Mouse (Mus musculus) ES-E14 (cell line): Measurements from ENCODE around the gene Atxn10.

Experiments used
- CHD2 ChIP-seq: IDR thresholded peaks from 2 replicates; pipeline ENCODE4 v1.6.1; 2014; ENCODE audit warnings: mild to moderate bottlenecking, low read depth, low read length, inconsistent platforms
- HCFC1 ChIP-seq: IDR thresholded peaks from 2 replicates; pipeline ENCODE4 v1.6.1; 2012; ENCODE audit warnings: low read length, inconsistent platforms, borderline replicate concordance; ENCODE audit not compliant: insufficient read depth
- MAFK ChIP-seq: IDR thresholded peaks from 2 replicates; pipeline ENCODE4 v1.6.1; 2014; ENCODE audit warnings: mild to moderate bottlenecking, low read depth, low read length, inconsistent platforms; ENCODE audit not compliant: insufficient read depth
- ZNF384 ChIP-seq: IDR thresholded peaks from 2 replicates; pipeline ENCODE4 v1.6.1; 2012; ENCODE audit warnings: low read depth, low read length, inconsistent platforms

DNA sequence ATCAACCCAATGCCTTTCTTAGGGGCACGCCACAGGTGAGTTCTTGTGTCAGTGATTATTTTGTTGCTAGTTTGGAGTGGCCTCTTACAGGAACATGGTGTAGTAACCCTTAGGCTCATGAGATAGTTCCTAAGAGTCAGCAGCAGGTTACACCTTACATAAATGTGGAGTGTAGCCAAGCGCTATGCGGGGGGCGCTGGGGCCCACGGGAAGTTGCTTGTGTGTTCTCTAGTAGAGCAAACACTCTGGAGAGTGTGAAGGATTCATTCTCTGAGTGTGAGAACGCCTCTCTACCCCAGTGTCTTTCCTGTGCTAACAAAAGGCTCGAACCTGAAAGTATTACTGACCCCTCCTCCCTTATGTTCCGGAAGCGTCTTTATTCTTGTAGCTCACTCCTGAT lies 59.3 kb downstream of the Atxn10 start:
- TF ChIP-seq MAFK (no peak), CHD2 (no peak), ZNF384 (no peak), HCFC1 (no peak)
